Mouse (Mus musculus) lung, postnatal 25 days (tissue): ENCODE data around the gene Gm906.
"Not testable (repeated sequence)": the region's sequence is repeated elsewhere in the genome, so short reads cannot be mapped to it uniquely, and the experiment has no call there.

Experiments
- DNase-seq: peaks from one replicate; pipeline ENCODE4 v3.0.0; 2022; ENCODE audit warnings: low spot score

The Gm906 gene

DNA sequence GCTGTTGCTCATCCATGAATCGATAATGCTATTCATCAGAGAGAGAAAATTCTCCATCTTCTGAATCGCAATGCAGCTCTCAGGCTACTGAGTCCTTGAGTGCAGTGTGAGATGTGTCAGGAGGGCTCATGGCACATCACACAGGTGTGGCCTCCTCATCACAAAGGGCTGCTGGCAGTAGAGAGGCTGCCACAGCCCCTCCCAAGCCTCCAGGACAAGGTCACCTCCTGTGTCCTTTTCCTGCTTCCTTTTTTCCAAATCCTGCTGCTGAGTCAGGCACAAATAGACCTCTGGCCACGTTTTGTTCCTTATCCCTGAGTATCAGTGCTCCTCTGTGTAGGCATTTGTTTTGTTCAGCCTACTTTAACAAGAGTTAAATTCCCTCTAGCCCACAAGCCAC lies at the start of gene Gm906:
Gene Gm906 (minus strand): TSS at position 101 of the 400 bp plus-strand sequence.
- not testable (repeated sequence) for DNase-seq

DNA sequence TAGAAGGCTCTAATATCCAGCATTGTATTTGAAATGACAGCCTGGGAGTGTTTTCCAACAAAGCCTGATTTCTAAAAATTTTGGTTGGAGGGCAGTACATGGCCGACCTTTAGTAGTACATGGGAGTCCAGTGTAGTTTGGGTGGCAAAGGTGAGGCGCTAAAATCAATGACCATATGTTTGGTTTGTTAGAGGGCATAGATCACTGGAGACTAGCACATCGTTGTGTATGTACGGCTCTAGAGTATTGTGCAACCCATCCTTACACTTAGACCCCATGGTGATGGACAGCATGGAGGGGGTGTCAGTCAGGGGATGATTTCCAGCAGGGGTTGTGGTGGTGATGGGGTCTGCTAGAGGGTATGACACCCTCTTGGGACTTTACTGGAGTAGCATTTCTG lies 33.2 kb upstream of the Gm906 start:
- DNase-seq, result not testable (repeated sequence)

DNA sequence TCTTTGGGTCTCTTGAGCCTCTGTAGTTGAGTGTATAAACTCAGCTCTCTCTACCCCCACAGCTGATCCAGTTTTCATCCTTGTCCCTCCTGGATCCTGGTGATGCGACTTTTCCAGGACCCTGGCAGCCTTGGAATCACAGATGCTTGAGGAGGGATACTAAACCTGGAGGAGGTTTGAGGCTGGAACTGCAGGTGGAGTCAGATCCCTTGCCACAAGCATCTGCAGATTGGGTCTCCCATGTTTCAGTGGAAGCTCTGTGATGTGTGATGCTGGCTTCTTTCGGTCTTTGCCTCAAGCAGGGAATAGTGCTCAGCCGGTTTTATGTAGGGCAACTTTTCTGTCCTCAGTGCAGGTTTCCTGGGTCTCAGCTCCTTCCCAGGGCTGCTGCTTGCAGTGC lies 13.6 kb downstream of the Gm906 start:
- DNase-seq, result no peak

DNA sequence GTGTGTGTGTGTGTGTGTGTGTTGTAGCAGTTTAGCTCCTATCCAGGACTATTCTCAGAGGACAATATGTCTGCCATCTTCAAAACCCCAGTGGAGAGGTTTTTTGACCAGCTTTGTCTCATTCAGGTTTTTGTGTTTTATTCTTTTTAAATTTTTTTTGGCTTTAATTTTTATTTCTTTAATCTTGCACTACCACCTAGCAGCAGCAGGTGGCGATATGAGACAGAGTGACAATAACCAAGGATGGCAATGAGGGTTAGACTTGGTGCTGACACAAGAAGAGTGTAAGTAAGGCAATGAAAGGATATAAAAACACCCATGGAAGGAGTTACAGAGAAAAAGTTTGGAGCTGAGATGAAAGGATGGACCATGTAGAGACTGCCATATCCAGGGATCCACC lies 38.3 kb downstream of the Gm906 start:
- DNase-seq, result not testable (repeated sequence)

DNA sequence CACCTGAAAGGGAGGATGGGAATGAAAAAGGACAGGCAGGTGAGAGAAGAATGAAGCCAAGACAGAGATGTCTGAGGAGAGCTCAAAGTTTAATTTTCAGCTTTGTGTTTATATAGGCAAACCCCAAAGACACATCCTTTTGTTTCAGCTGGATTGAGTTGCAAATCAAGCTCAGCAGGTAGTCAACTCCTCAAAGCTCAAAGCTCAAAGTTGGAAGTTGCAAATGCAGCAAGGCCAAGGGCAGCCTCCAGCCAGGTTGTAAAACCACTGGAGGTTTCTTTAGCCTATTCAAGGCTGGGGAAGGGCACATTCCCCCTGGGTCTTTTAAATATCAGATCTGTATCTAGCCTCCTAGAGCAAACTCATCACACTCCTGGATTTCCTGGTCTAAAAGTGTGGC lies 39.9 kb downstream of the Gm906 start:
- DNase-seq, result not testable (repeated sequence)

DNA sequence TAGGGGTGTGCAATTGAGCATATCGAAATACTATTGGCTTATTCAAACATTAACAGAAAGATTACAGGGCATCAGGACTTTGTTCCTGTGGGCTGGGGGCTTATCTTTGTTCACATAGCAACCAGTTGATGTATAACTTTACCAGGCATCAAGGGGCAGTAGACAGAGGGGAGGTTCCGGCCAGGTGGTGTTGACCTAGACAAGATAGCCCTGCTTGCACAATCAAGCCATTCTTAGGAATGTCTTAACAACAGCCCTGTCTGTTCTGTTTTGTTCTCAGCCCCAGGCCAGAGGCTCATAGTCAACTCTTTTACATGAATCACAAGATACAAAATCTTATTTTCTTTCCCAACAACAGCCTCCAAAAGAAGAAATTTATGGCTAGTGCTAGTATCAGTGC lies 40.5 kb downstream of the Gm906 start:
- not testable (repeated sequence) for DNase-seq

DNA sequence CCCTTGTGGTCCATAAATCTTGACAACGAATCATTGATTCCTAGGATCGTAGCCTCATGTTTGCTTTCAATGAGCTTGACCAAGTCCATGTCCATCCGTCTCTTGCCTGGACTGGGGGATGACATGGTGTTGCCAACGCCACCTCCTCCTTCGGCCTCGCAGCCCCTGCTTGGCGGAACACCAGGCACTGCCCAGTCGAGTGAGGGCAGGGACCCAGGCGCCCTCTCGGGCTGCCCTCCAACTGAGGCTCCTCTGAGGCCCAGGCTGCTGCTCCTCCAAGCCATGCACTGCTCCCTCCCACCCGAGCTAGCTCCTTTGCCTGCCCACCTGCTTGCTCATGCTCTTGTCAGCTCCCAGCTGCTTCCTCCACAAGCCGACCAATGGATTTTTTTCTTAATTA lies 42.1 kb downstream of the Gm906 start:
- DNase-seq, result no peak

DNA sequence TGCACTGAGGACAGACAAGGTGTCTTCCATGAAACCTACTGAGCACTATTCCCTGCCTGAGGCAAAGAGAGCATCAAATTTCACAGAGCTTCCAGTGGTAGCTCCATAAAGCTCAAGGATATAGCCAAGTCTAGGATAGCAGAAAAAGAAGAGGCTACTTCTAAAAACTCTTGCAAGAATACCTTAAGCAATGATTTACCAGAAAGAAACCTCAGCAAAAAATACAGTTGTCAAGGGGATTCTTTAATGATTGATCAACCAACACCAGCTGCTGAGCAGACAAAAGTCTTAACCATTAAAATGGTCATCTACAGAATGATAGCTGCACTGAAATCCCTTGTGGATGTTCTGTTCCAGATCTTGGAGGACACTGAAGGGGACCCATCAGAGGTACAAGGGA lies 53.3 kb downstream of the Gm906 start:
- not testable (repeated sequence) for DNase-seq
